Mouse (Mus musculus): ENCODE data around the gene Tmem108. TPM values are rescaled to one million over a fixed set of nuclear protein-coding genes. Genes with fewer than 3 reads are reported as not detected.
A peak's percentile ranks its signal among the peaks of the same experiment; 100 is the strongest.

The Tmem108 gene
- 11.5 and 16.0 TPM in 2 replicates for polyA plus RNA-seq (2016; fragmentation: Nextera tagmentation; extraction: Ambion mirVana)

DNA sequence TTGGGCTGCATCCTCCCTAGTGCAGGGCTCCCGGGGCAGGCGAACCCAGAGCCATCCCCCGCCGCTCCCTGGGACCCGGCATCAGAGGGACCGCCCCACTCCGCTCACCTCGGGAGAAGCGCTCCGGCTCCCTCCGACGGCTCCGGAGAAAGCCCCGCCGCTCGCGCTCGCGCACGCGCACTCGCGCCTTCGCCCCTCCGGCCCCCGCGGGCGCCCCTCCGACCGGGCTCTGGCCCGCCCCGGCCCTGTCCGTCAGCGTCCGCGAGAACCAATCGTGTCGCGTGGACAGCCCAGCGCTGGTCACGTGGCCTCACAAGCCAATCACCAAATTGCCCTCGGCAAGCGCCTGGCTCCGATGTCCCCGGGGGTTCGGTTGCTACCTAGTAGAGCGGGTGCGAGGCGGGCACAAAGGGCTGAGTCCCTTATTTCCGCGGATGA, at the start of gene Tmem108:
TSS of gene Tmem108 (minus strand) at position 191 of the 438 bp plus-strand sequence.
- H3K4me3 ChIP-seq, result peak within 1 kb of the TSS; percentile 74
- no peaks in the 10 kb centered on the region for H3K9me3 ChIP-seq (replicated peaks)
- DNase-seq (ENCODE audit: low spot score), result peak; percentile 92
- under 1% methylated on average over 49 of the region's 51 CpGs for WGBS
- H3K4me1 ChIP-seq, result peaks cover 25% of the 10 kb centered on the region
- no peaks in the 10 kb centered on the region for H3K36me3 ChIP-seq
- peaks cover 21% of the 10 kb centered on the region for H3K27me3 ChIP-seq (ENCODE audit: low read depth, poor library complexity, severe bottlenecking)
- peak within 1 kb of the TSS; percentile 81 for H3K27ac ChIP-seq

DNA sequence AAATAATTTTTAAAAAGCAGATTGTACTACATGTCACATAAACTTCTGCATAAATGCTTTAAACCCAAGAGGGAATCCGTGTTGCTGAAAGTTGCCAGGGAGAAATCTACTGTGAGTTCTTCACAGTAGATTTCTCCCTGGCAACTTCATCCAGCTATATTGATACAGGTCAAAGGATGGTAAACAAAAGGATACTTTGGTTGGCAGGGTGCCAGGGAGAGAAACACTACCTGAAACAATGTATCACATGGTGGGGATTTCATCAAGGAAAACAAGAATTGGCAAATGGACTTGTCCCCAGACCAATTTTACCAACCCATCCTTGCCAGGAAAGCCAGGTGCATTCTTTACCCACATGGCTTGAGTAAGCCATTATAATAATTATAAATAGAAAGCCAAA, 27.4 kb upstream of the Tmem108 start:
- Histone ChIP-seq H3K27me3 (ENCODE audit: low read depth, poor library complexity, severe bottlenecking) (no peaks in the 10 kb centered on the region), H3K4me3 (no peak overlapping the region), H3K9me3 (replicated peaks) (no peaks in the 10 kb centered on the region), H3K27ac (no peak overlapping the region), H3K36me3 (no peaks in the 10 kb centered on the region), H3K4me1 (no peaks in the 10 kb centered on the region)
- no peak for DNase-seq (ENCODE audit: low spot score)
- WGBS, result 88% methylated on average over 1 of the region's 1 CpGs

DNA sequence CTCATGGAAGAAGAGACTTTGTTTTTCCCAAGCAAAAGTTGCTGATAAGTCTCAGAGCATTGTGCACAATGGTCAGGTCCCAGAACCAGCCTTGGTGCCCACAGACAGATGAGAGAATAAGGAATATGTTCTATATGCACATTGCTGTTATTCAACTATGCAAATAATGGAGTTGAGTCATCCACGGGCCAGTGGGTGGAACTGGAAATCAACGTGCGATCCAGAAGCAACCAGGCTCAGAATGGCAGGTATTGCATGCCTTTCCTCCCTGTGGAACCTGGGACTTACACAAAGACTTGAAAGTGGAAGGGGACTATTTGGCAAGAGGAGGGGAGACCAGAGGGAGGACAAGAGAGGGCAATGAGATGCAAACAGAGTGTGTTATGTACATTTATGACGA, 22.5 kb upstream of the Tmem108 start:
- Histone ChIP-seq H3K4me3 (no peak overlapping the region), H3K36me3 (no peaks in the 10 kb centered on the region), H3K9me3 (replicated peaks) (no peaks in the 10 kb centered on the region), H3K4me1 (peaks cover 2% of the 10 kb centered on the region; the same call in 1 of the 2 replicates), H3K27ac (no peak overlapping the region), H3K27me3 (ENCODE audit: low read depth, poor library complexity, severe bottlenecking) (no peaks in the 10 kb centered on the region)
- no peak for DNase-seq (ENCODE audit: low spot score)
- WGBS, result 94% methylated on average over 4 of the region's 4 CpGs

DNA sequence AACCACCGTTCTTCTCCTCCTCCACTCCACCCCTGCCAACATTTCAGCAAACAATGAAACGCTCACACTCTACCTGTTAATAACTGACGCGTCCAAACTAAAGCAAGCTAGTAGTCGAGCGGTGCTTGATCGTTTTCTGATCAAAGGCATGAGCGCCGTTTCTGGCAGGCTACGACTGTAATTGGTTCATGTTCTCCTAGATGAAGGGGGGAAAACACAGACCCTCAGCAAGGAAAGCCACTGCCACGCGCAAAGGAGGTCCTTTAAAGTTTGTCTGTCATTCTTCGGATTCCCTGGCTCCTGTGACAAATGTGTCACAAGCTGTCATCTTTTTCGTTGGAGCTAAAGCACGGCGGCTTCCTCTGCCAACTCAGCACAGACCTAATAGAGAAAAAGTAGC, 21.6 kb upstream of the Tmem108 start:
- Histone ChIP-seq H3K27ac (no peak overlapping the region), H3K36me3 (no peaks in the 10 kb centered on the region), H3K4me3 (no peak overlapping the region), H3K9me3 (replicated peaks) (no peaks in the 10 kb centered on the region), H3K4me1 (peaks cover 2% of the 10 kb centered on the region; the same call in 1 of the 2 replicates), H3K27me3 (ENCODE audit: low read depth, poor library complexity, severe bottlenecking) (no peaks in the 10 kb centered on the region)
- WGBS, result 81% methylated on average over 16 of the region's 16 CpGs
- DNase-seq (ENCODE audit: low spot score), result no peak

DNA sequence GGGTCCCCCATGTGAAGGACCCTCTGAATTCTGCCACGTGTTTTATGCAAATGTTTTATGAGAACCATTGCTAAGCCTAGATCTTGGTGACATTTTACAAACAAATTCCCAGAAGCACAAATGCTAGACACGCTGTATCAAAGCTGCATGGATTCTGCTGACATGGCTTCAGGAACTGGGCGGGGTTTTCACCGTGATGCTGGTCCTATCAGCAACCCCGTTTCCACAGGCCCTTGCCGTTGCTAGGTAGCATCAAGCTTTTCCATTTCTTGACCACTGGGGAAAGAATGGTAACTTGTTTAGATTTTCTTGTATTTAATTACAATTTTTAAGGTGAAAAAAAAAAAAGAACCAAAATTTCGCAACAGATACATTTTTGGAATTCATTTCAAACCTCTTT, 20.7 kb upstream of the Tmem108 start:
- DNase-seq (ENCODE audit: low spot score), result no peak
- Histone ChIP-seq H3K27me3 (ENCODE audit: low read depth, poor library complexity, severe bottlenecking) (no peaks in the 10 kb centered on the region), H3K9me3 (replicated peaks) (no peaks in the 10 kb centered on the region), H3K36me3 (no peaks in the 10 kb centered on the region), H3K4me1 (peaks cover 2% of the 10 kb centered on the region; the same call in 1 of the 2 replicates), H3K4me3 (no peak overlapping the region), H3K27ac (no peak overlapping the region)
- 82% methylated on average over 7 of the region's 7 CpGs for WGBS

DNA sequence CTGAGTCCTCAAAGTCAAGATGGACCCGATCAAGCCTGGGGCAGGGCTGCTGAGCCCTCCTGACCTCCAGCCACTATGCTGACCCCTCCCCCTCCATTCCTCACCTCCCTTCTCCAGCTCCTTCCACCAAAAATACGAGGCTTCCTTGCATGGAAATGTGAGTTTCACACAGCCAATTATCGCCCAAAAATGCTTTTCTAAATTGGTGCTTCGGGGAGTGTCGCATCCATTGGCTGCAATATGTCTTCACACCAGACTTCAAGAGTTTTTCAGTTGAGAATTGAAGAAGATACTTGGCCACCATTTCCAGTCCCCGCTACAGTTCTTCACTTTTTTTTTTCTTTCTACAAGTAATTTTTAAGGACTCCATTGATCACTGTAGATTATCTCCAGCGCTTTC, 19.8 kb upstream of the Tmem108 start:
- 79% methylated on average over 7 of the region's 7 CpGs for WGBS
- no peak overlapping the region for H3K4me3 ChIP-seq

DNA sequence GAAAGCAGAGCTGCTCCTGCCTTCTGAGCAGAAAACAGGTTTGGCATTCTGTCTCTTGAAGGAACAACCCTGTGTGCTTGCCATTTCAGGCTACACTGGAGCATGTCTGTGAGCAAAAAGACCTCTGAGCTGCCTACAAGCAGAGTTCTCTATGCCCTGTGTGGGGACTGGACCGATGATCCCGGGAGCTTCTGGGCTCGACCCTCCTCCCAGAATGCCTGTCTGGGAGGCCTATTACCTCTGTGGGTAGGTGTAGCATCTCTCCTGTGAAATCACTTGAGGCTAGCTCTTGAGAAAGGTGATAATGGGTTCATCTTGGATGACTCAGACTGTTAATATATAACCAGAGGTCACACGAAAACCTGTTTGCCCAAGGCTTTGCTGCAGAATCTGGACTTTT, 19.0 kb upstream of the Tmem108 start:
- peaks cover 2% of the 10 kb centered on the region; the same call in 1 of the 2 replicates for H3K4me1 ChIP-seq
- H3K9me3 ChIP-seq (replicated peaks), result no peaks in the 10 kb centered on the region
- 88% methylated on average over 4 of the region's 4 CpGs for WGBS
- no peak overlapping the region for H3K4me3 ChIP-seq
- no peaks in the 10 kb centered on the region for H3K36me3 ChIP-seq
- DNase-seq (ENCODE audit: low spot score), result no peak
- no peak overlapping the region for H3K27ac ChIP-seq
- H3K27me3 ChIP-seq (ENCODE audit: low read depth, poor library complexity, severe bottlenecking), result no peaks in the 10 kb centered on the region

More for the DNA sequence above, 19.8 kb upstream of the Tmem108 start:
- Histone ChIP-seq H3K9me3 (replicated peaks) (no peaks in the 10 kb centered on the region), H3K27me3 (ENCODE audit: low read depth, poor library complexity, severe bottlenecking) (no peaks in the 10 kb centered on the region), H3K36me3 (no peaks in the 10 kb centered on the region), H3K4me1 (peaks cover 2% of the 10 kb centered on the region; the same call in 1 of the 2 replicates), H3K27ac (no peak overlapping the region)
- DNase-seq (ENCODE audit: low spot score), result no peak

DNA sequence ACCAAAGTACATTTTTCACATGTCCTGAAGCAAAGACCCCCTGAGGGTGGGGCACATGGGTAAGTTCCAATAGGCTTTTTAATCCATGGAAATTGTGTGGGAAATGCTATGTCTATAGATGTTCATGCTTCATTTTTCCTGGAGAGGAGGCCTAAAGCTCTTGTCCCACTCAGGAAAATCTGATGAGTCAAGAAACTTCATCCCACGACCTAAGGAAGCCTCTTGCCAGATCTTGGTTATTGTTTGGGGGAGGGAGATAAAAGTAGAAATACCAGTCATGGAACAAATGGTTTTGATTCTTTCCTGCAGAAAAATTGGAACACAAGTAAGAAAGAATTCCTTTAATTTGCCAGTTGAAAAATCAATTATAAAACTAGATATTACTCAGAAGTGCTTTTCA, 16.5 kb upstream of the Tmem108 start:
- Histone ChIP-seq H3K27me3 (ENCODE audit: low read depth, poor library complexity, severe bottlenecking) (no peaks in the 10 kb centered on the region), H3K27ac (no peak overlapping the region), H3K9me3 (replicated peaks) (no peaks in the 10 kb centered on the region), H3K36me3 (no peaks in the 10 kb centered on the region), H3K4me3 (no peak overlapping the region), H3K4me1 (peaks cover under 1% of the 10 kb centered on the region; the same call in 1 of the 2 replicates)
- no peak for DNase-seq (ENCODE audit: low spot score)
- 56% methylated on average over 1 of the region's 1 CpGs for WGBS

DNA sequence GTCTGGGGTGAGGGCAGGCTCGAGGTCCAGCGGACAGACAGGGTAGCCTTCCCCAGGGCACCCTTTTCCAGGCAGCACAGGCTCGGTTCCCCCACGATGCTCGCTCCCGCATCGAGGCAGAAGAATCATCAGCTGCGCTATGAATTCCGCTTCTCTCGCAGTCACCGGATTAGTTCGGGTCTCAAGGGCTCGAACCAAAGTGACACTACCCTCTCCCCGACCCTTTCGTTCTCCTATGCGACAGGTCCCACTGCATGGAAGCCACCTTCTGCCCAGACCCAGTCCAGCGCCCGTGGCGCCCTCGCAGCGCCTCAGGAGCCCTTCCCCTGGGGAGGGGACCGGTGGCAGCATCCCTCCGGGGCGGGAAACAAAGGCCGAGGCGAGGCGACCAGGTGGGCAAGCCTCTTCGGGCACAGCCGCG, 476 bp downstream of the Tmem108 start:
- peak overlapping the region; percentile 74 for H3K4me3 ChIP-seq
- H3K36me3 ChIP-seq, result no peaks in the 10 kb centered on the region
- peaks cover 21% of the 10 kb centered on the region for H3K27me3 ChIP-seq (ENCODE audit: low read depth, poor library complexity, severe bottlenecking)
- no peak for DNase-seq (ENCODE audit: low spot score)
- no peaks in the 10 kb centered on the region for H3K9me3 ChIP-seq (replicated peaks)
- under 1% methylated on average over 30 of the region's 30 CpGs for WGBS
- peak overlapping the region; percentile 81 for H3K27ac ChIP-seq
- H3K4me1 ChIP-seq, result peaks cover 25% of the 10 kb centered on the region

DNA sequence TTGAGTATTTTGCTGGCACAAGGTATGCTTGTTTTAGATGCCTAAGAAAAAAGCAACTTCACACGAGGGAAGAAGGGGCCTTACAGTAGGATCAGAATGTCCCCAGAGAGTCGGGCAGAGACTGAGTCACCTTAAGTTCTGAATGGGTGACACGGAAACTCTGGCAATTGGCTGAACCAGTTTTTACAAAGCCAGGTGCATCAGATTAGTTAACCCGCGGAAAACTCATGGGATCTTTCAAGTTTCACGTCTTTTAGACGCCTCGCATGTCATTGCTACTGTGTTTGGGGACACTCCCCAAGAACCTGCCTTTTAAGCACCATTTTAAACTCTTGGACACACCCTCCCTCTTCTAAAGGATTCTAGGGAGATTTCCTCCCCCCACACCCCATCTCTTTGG, 1.3 kb downstream of the Tmem108 start:
- no peaks in the 10 kb centered on the region for H3K36me3 ChIP-seq
- no peak for DNase-seq (ENCODE audit: low spot score)
- H3K27me3 ChIP-seq (ENCODE audit: low read depth, poor library complexity, severe bottlenecking), result peaks cover 21% of the 10 kb centered on the region
- no peak overlapping the region for H3K27ac ChIP-seq
- no peak overlapping the region; the same call in 1 of the 2 replicates for H3K4me3 ChIP-seq
- peaks cover 25% of the 10 kb centered on the region for H3K4me1 ChIP-seq
- 28% methylated on average over 8 of the region's 8 CpGs for WGBS
- H3K9me3 ChIP-seq (replicated peaks), result no peaks in the 10 kb centered on the region

DNA sequence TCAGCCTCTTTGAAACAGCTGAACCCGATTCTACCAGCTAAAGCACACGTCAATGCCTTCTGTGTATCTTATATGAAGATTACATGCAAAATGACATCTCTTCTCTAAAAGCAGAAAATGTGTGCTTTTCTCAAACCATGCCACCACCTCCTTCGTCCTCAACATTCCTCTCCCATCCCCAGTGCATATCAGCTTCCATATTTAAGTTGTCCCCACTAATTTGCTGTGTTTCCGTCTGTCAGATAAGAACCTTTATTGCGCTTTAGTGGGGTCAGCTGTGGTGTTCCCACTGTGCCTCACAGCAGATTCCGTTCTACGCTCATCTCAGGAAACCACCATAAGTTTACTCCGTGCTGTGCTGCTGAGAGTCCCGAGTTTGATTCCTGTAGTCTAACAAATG, 1.8 kb downstream of the Tmem108 start:
- no peak overlapping the region for H3K27ac ChIP-seq
- H3K27me3 ChIP-seq (ENCODE audit: low read depth, poor library complexity, severe bottlenecking), result peaks cover 21% of the 10 kb centered on the region
- WGBS, result 64% methylated on average over 9 of the region's 9 CpGs
- no peaks in the 10 kb centered on the region for H3K36me3 ChIP-seq
- no peak overlapping the region for H3K4me3 ChIP-seq
- DNase-seq (ENCODE audit: low spot score), result no peak
- peaks cover 25% of the 10 kb centered on the region for H3K4me1 ChIP-seq
- H3K9me3 ChIP-seq (replicated peaks), result no peaks in the 10 kb centered on the region

DNA sequence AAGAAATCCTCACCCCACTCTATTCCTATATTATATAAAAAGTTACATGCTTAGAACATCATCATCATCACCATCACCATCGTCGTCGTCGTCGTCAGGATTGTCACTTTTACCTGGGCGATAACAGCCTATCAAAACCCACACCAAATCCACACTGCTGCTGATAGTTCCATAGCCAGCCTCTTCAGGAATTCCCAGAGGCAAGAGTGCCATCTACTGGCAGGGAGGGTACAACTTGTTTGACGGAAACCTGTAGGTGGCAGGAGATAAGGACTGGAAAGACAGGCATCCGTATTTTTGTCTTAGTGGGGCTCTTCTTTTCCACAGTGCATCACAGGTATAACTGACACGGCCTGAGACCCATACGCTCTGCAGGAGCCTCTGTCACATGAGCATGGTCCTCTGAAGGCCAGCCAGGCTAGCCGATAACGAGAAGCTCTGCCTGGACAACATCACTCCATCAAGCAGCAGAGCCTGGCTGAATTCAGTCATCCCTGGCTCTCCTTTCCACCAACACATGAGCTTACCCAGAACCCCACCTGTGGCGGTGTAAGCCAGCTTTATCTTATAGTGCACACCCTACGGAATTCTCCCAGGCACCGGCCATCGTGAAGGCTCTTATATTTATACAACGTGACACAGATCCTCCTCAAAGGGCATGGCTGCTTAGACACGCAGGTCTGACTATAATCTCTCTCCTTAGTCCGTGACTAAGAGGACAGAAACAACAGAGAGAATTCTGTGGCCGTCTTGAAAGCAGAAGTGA, 2.5 kb downstream of the Tmem108 start:
- Histone ChIP-seq H3K4me3 (no peak overlapping the region), H3K9me3 (replicated peaks) (no peaks in the 10 kb centered on the region), H3K27ac (no peak overlapping the region), H3K4me1 (peaks cover 25% of the 10 kb centered on the region), H3K27me3 (ENCODE audit: low read depth, poor library complexity, severe bottlenecking) (peaks cover 21% of the 10 kb centered on the region), H3K36me3 (no peaks in the 10 kb centered on the region)
- peak; percentile 80 for DNase-seq (ENCODE audit: low spot score)
- 24% methylated on average over 20 of the region's 20 CpGs for WGBS

DNA sequence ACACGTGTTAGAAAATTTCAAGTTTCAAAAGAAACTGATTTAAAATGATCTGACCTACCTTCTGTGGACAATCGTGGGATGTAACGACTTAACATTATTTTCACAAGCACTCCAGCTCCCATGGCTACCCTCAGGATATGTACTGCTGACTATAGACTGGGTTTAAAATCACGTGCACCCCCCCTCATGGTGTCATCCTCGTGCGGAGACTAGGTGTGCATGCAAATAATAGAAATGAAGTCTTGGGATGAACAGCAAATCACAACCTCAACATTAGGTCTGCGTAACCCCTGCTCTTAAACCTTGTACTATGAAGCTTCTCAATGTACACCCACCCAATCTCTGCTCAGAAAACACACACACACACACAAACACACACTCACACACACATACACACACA, 3.4 kb downstream of the Tmem108 start:
- Histone ChIP-seq H3K36me3 (no peaks in the 10 kb centered on the region), H3K4me3 (no peak overlapping the region), H3K27me3 (ENCODE audit: low read depth, poor library complexity, severe bottlenecking) (peaks cover 21% of the 10 kb centered on the region), H3K4me1 (peaks cover 25% of the 10 kb centered on the region), H3K27ac (no peak overlapping the region), H3K9me3 (replicated peaks) (no peaks in the 10 kb centered on the region)
- no peak for DNase-seq (ENCODE audit: low spot score)
- 83% methylated on average over 7 of the region's 7 CpGs for WGBS
